Mouse (Mus musculus) left cerebral cortex, adult 18-20 months (tissue): ENCODE measurements around the gene Syne3. TPM values are rescaled to one million over a fixed set of nuclear protein-coding genes. Genes with fewer than 3 reads are reported as not detected.
A peak's percentile ranks its signal among the peaks of the same experiment; 100 is the strongest.

Experiments used
- DNase-seq, 2 experiments: peaks; one replicate each; pipeline ENCODE4 v3.0.0; 2021 to 2022; ENCODE audit warnings: low spot score in 2 of 2, mixed read lengths in 1 of 2
- total RNA-seq, 2 experiments: library from RNA; stranded (reverse); gene quantifications; 2 replicates each; pipeline ENCODE4 v1.2.3; 2021

Syne3 gene
- total RNA-seq, 2 experiments from 2014 or later: 1.8 to 2.3 TPM

DNA sequence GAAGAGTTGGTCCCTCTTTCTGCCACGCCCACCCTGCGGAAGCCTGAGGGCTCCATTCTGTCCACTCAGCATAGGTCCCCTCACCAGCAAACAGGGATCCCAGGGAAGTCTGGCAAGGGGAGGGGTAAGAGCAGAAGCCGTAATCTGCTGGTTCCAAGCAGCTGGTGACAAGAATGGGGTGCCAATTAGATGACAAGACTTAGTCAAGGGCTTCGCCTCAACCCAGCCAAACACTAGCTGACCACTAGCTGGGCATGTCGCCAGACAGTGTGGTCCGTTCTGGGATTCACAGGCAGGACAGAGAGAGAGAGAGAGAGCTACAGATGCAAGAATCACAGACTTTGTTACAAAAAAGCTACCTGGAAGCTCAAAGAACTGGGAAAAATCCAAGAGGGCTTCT, 36.7 kb downstream of the Syne3 start:
- no peak for DNase-seq

DNA sequence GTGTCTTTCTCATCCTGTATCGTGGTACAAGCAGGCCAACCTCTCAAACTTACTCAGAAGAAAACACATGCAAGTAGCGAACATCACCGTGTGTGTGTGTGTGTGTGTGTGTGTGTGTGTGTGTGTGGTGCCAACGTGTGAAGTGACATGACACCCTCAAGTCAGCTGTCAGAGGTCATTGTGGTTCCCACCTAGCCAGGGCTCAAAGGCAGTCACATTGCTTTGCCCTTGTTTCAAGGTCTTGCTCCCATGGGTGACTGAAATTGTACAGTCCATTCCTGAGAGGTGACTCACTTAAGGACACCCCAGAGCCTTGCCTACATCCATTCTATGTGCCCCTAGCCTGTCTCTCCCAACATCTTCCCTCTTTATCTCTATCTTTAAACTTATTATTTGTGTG, 40.0 kb downstream of the Syne3 start:
- DNase-seq: no peak

DNA sequence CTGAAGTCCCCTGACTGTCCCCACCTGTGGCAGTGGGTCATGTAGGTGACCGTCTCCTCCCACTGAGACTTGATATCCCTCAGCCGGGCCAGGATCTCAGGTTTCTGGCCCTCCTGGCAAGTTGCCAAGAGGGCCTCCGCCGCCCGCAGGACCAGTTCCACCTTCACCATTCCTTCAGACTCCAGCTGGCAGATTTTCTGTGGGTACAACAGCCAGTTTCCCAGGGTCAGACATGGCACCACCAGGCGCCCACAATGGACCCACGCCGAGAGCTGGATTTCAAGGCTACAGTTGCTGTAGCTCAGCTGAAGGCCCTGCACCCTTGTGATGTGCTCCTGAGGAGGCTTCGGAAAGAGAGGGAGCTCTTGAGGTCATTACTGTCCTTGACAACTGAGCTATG, 40.4 kb downstream of the Syne3 start:
- no peak for DNase-seq

DNA sequence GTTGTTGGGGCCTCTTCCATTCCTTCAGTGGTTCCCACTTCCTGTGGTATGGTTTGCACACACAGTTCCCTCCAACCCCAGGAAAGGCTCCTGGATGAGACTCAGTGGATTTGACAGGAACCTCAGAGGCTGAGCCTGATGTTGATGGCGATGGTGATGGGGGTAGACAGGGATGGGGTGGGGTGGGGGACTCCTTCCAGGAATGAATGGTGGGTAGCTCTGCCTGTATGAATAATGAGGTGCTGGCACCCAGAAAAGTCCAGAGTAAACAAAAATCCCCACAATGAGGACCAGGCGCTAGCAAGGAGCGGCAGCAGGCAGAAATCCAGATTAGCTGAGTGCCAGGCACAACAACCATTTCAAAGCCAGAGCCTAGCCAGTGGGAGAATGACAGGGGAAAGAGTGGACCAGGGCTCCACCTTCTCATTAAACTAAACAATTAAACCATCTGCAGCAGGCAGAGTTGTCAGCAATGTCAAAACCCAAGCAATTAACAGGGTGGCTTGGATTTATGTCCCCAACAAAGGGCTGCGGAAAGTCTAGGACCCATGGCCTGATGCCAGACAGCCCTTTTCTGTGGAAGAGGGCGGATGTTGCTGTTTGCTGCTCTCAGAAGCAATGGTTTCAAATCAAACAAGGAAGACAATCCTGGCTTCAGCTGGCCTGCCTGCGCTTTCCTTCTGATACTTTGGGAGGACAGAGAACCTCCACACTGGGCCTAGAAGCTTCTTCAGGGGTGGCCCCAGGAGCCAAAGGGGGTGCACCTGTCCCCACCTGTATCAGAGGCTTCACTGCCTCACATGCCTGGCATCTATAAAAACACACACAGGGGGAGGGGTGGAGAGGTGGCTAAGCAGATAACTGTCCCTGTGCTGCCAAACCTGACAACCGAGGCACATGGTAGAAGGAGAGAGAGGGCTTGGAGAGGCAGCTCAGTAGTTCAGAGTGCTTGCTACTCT, 44.4 kb downstream of the Syne3 start:
- no peak for DNase-seq

DNA sequence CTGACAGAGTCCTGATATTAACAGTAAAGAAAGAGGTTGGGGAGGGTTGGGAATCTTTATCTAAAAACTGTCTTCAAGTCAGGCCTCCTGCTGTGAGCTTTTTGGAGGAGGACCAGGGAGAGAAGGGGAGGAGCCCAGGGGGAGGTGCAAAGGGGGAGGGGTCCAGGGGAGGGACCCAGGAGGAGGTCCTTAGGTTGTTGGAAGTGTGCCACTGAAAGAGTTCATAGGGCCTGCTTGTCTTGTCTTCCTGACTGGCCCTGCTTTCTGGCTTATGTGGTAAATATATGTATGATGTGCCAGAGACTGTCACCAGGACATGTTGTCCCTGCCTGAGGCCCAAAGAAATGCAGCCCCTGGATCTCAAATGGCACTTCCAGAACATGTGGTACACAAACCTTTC, 49.2 kb downstream of the Syne3 start:
- DNase-seq: no peak

DNA sequence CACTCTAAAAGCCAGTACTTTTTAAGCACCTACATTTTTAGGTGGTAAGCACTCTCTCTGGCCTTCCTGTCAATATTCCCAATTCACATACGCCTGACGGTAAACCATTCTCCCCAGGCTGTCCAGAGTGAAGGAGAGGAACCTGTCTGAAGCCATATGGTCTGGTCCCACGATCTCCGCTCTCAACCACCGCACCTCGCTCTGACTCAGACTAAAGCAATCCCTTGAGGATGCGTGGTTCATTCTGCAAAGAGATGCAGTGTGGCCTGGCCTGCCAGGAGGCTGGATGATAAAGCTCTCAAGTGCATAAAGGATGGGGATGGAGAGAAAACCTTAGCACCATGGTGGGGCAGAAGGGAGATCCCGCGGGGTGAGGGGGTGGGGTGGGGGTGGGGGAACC, 49.6 kb downstream of the Syne3 start:
- no peak for DNase-seq

DNA sequence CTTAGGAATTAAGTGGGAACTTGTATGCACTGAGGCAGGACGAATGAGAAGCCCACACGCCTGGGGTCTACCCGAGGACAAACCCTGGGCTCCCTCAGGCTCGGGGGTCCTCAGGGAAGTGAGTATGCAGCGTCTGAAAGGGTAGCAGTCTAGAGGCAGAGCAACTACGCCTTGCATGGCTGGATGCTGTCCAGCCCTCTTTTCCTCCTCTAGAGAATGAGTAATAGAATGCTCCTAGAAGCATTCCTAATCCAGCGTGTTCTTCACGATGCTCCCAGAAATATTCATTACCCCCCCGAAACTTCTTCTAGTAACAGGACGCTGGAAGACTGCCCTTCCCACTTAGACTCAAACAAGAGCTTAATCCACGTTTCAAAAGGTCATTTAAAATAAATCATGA, 51.3 kb downstream of the Syne3 start:
- no peak for DNase-seq

DNA sequence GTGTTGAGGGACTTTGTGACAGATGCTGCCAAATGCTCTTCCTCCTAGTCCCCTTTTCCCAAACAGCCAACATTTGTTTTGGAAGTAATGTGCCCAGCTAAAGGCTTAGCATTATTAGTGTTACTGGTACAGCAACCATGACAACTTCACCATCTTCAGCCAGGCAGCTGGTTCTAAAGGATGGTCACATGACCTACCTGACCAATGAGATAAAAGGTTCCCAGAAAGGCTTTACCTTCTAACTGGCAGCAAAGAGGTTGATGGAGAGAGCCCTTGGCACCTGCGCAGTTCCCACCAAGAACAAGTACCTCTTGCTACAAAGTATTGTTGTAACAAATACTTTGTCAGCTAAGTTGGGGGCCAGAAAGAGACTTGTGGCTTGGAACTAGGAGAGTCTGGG, 52.4 kb downstream of the Syne3 start:
- DNase-seq: no peak

DNA sequence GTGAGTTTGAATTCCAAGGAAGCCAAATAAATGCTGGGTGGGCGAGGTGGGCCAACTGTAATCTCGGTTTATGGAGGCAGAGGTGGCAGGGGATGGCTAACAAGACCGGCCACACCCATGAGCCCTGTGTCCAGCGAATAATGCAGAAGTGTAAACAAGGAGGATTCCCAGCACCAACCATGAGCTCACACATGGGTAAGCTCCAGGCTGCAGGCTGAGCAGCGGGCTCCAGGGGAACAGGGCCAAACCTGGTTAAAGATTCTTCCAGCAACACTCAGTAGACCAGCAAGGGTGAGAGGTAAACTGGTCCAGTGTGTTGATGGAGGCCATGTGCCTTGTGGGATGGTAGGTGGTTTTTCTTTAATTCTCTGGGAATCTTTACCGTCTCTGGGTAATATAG, 53.2 kb downstream of the Syne3 start:
- DNase-seq: no peak

DNA sequence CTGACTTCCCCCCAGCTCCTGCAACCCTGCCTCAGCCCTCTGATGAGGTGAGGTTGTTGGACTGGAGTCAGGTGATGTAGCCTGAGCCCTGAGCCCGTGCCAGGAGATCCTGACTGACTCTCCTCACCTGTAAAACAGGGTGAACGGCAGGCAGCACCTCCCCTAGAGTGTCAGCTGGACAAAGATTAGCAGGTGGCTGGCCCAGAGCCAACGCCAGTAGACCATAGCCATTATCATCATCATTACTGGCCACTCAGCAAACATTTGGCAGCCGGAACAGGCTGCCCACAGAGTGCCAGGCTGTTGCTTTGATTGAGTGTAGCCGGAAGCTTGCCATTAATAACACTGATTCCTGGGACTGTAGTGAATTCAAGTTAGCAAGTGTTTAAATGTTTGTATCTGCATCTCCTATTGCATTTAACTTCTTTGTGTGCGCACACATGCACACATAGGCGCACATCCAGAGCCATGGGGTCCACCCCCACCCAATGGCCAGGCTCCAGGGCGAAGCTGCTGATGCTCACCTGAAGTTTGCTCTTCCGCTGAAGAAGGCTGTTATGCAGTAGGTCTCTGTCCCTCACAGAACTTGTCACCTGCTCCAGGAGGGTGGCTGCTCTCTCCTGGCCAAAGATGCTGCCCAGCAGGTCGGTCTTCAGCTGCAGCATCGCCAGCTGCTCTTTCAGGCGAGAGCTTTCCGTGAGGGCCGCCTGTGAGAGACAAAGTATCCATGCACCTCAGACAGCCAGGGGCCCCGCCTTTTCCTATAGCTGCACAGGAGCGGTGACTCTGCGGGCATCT, 54.4 kb downstream of the Syne3 start:
- DNase-seq: no peak

DNA sequence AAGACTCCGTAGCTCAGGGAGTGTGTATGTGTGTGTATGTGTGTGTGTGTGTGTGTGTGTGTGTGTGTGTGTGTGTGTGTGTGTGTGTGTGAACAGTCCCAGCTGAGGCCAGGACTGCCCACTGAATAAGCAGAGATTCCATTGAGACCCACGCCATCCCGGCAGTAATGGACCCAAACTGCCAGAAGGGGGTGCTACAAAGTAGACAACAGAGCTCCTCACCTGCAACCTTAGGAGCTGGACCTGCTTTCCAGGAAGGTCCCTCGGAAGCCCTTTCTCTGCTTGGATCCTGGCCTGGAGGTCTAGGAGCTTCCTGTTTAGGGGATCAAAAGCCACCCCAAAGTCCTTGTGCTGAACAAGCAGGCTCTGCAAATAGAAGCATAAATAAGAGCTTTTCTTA, 55.7 kb downstream of the Syne3 start:
- peak; percentile 48 to 57 for DNase-seq

DNA sequence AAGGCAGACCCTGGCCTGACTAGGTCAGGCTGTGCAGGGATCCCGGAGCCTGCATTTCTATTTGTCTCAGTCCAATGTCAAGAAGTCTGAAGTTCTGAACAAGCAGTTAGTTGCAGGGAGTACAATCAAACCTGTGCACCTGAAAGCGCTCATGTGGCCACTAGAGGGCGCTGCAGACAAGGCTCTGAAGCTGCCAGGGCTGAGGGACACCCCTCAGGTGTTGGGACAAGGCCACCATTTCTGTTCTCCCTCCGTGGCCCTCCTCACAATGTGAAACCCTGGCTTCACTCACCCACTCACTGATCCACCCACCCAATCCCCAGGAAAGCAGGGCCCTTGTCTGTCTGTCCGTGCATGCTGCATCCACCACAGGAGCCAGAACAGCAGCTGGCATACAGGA, 57.2 kb downstream of the Syne3 start:
- DNase-seq: peak; percentile 72 to 84

DNA sequence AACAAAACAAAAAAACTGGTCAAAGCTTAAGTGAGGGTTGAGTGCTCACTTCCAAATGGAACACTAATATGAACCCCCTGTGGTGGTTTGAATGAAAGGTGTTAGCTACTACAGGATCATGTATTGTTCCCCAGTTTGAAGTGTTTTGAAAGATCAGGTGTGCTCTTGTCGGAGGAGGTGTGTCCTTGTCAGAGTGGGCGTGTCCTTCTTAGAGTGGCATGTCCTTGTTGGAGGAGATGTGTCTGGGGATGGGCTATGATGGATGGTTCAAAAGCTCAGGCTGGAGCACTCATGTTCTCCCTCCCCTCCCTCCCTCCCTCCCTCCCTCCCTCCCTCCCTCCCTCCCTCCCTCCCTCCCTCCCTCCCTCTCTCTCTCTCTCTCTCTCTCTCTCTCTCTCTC, 61.7 kb downstream of the Syne3 start:
- no peak for DNase-seq

DNA sequence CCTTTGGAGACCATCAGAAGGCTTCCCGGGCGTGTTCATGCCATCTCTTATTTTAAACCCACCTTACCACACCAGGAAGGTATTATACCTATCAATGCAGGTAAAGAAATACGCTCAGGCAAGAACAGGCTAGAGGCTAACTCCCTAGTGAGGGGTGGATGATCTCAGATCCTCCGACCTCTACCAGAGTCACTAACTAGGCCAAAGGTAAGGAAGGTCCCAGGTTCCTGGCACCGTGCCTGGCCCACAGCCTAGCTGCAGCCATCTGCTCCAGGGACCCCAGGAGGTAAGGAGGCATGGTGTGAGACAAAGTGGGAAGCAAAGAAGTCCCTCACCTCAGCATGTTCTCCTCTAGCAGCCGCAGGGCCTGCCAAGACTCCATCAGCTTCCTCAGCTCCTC, 63.4 kb downstream of the Syne3 start:
- no peak for DNase-seq

DNA sequence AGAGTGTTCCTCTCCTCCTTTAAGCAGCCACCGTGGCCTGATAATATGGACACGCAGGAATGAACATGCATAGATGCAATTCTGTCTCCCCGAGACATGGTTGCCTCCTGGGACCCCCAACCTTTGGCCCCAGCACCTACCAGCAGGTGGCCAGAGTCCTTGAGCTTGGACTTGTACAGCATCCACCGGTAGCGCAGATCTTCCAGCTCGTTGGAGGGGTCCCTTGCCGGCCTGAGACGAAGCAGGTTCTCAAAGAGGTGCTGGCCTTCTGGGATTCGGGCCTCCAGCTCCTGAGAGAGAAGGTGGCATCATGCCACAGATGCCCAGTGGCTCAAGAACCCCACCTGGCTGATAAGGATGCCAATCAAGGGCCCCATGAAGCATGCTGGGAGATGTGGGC, 69.1 kb downstream of the Syne3 start:
- no peak for DNase-seq

DNA sequence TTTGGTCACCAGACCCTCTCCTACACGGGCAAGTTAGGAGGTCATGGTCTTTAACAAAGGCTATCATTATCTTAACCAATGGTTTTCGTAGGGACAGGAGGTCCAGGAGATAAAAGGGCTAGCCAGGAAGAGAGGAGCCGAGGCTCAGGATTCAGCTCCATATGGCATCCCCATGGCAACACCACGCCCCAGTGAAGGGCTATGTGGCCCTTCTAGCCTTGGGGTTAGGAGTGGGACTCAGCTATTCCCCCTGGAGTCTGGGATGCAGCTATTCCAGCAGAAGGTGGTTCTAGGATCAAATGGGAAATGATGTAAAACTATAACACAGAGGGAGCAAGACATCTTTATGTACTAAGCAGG, 69.6 kb downstream of the Syne3 start:
- DNase-seq: no peak

DNA sequence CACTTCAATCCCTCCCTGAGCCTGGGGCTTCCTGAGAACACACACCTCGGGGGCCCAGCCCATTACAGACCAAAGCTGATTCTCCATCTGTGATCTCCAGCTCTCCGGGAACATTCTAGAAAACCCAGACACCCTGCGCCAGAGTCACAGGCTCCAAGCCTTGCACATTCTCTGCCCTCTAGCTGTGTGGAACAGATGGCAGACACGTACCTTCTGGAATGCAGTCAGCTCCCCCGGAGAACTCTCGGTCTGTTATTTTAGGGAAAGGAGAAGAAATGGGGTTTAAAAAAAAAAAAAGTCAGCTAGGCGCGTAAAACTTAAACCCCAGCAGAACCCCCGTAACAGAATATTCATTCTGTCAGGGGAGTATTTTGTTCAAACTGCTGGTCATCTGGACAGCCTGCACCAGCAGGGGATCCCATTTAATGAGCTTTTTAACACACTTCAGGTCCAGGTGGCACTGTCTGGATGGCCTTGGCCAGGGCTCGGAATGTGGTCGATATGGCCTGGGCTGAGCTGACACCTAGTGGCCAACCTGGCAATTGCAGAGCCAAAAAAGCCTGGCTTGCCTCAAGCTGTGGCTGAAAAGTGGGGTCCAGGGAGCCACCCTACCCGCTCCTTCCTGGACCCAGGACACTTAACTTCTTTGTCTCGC, 70.1 kb downstream of the Syne3 start:
- DNase-seq: peak; percentile 78 to 84

DNA sequence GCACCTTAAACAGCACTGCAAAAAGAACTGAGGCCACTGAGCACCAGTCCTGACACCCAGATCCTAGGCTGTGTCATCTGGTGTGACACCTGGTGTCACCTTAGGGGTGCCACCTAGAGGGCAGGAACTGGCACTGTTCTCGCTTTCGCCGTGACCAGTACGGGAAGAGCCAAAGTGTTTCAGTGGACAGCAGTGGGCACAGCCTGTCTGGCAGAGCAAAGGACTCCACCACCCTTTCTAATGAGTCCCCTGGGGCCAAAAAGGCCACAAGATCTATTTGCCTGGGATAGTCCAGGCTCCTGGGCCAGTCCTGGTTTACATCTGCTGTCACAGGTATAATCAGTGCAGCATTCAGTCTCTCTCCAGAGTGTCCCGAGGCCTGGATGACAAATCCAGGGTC, 70.7 kb downstream of the Syne3 start:
- DNase-seq: no peak

DNA sequence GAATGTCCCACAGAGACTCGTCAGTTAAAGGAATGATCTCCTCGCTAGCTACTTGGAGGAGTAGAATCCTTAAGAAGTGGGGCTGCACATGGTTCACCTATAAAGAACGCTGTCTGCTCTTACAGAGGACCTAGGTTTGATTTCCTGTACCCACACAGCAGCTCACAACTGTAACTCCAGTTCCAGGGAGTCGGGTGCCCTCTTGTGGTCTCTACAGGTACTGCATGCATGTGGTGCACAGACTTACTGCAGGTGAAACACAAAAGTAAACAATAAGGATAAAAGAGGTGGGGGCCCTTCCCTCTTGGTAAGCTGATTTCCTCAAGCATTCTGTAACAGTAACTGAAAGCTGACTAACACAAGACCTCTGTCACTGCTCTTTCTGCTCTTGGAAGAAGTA, 73.4 kb downstream of the Syne3 start:
- no peak for DNase-seq

DNA sequence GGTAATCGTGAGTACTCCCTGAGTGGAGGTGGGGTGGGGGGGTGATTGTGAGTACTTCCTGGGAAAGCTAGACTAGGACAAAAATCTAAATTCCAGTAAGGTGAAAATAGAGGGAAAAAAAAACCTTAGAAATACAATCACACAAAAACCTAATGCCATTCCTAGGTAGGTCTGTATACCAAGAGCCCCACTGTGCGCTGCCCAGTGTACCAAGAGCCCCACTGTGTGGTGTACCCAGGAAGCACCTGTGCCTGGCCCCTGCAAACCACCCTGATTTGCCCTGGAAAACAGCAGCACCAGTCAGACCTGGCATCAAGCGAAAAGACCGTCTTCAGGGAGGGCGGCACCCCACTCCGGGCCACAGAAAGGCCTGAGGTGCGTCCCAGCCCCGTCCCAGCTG, 74.5 kb downstream of the Syne3 start:
- DNase-seq: no peak

DNA sequence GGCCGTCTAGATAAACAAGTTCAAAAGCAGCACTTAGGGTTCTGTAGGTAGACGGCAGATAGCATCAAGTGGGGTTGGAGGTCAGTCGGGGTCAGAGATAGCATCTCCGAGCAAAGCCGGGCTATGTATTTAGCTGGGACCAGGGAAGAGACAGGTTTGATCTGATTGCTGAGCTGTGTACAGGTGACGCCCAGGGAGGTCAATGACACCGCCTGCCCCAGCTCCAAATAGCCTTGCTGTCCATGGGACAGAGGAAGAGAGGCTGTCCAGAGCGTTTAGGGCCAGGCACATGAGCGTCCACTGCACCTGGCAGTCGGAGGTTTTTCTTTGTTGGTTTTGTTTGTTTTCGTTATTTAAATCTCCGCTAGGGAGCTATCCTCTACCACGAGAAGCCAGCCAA, 75.8 kb downstream of the Syne3 start:
- no peak for DNase-seq

DNA sequence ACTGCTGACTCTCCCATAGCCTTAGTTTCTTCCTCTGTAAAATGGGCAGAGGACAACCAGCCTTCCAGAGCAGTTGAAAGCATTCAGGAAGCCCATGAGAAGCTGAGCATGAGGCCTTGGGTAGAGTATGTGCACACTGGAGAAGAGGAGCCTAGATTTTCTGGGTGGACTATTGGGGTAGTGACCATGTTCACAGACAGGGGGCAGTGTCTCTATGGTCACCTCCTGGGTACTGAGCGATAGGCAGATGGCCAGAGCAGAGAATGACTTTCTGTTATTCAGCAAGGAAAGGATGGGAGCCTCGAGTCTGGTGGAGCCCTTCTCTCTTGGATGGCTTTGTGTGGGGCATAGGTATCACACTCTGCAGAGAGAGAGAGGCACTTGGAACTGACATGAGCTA, 76.4 kb downstream of the Syne3 start:
- no peak for DNase-seq
